Mouse (Mus musculus): Measurements from ENCODE around the gene Ift122.
A peak's percentile ranks its signal among the peaks of the same experiment; 100 is the strongest.

DNA sequence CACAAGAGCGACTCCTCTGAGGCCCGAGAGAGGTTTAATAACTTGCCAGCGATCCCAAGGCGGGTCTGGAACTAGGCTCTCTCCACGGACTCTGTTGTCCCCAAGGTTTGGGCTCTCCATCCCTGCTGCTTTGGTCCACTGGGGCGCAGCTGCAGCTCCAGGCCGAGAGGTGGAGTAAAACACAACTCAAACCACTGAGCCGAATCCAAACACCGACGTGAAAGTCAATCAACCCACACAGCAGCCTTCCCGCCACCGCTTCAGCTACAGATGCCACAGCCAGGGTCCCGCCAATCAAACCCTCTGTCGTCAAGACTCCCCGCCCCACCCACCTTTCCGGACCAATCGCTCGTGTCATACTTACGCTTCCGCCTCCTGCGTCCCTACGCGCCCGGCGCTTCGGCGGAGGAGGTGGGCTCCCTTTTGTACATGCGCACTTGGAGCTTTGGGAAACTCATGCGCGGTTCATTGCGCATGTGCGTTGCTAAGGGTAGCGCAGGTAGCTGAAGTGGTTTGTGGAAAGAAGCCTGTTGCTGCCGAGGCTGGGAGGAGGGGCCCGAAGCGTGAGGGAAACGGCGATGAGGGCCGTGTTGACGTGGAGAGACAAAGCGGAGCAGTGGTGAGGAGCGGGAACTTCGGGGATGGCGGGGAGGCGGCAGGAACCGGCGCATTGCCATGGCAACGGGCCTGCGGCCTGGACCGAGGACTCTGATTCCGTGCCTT lies at the start of gene Ift122, which contains the start of gene Mbd4:
- TF ChIP-seq GATA1 (IDR thresholded peaks at IDR 0.05; ENCODE audit: borderline replicate concordance, low read length), result no peak
- 0 out of 2 replicates have a peak, but pooled peaks have one; percentile 55 for TF ChIP-seq FLI1 (IDR thresholded peaks at IDR 0.05; ENCODE audit: low read length)
